Mouse (Mus musculus): ENCODE measurements around the gene Slc18a3. TPM values are rescaled to one million over a fixed set of nuclear protein-coding genes. Genes with fewer than 3 reads are reported as not detected.

The Slc18a3 gene
- polyA plus RNA-seq, 1 experiment: not detected

GRCm38 (mm10) chr14:32465506-32465870 lies 838 bp upstream of the Slc18a3 start:
- no peaks in the 10 kb centered on the region for H3K4me1 ChIP-seq (ENCODE audit: control insufficient read depth, insufficient read depth, low read length)
- no peak for TF ChIP-seq CTCF (IDR thresholded peaks at IDR 0.05; ENCODE audit: low read depth, low read length)
- TF ChIP-seq POLR2A (IDR thresholded peaks at IDR 0.05; ENCODE audit: borderline replicate concordance, low read depth, low read length): no peak
- H3K27ac ChIP-seq (ENCODE audit: insufficient read depth, low read depth, low read length): no peak overlapping the region
- H3K4me3 ChIP-seq (ENCODE audit: insufficient read depth, low read length): no peak overlapping the region

GRCm38 (mm10) chr14:32463211-32464040 lies 1.2 kb downstream of the Slc18a3 start:
- TF ChIP-seq POLR2A (IDR thresholded peaks at IDR 0.05; ENCODE audit: borderline replicate concordance, low read depth, low read length): no peak
- TF ChIP-seq CTCF (IDR thresholded peaks at IDR 0.05; ENCODE audit: low read depth, low read length): no peak
- Histone ChIP-seq H3K27ac (ENCODE audit: insufficient read depth, low read depth, low read length) (no peak overlapping the region), H3K4me3 (ENCODE audit: insufficient read depth, low read length) (no peak overlapping the region), H3K4me1 (ENCODE audit: control insufficient read depth, insufficient read depth, low read length) (no peaks in the 10 kb centered on the region)

GRCm38 (mm10) chr14:32452552-32452951 lies 12.1 kb downstream of the Slc18a3 start:
- Histone ChIP-seq H3K4me3 (ENCODE audit: insufficient read depth, low read length) (no peak overlapping the region), H3K27ac (ENCODE audit: insufficient read depth, low read depth, low read length) (no peak overlapping the region), H3K4me1 (ENCODE audit: control insufficient read depth, insufficient read depth, low read length) (no peaks in the 10 kb centered on the region)
- TF ChIP-seq CTCF (IDR thresholded peaks at IDR 0.05; ENCODE audit: low read depth, low read length): no peak
- TF ChIP-seq POLR2A (IDR thresholded peaks at IDR 0.05; ENCODE audit: borderline replicate concordance, low read depth, low read length): no peak

GRCm38 (mm10) chr14:32446989-32447388 lies 17.7 kb downstream of the Slc18a3 start:
- Histone ChIP-seq H3K27ac (ENCODE audit: insufficient read depth, low read depth, low read length) (no peak overlapping the region), H3K4me1 (ENCODE audit: control insufficient read depth, insufficient read depth, low read length) (0 out of 2 replicates have a peak, but pooled peaks cover 2% of the 10 kb centered on the region), H3K4me3 (ENCODE audit: insufficient read depth, low read length) (no peak overlapping the region)
- no peak for TF ChIP-seq POLR2A (IDR thresholded peaks at IDR 0.05; ENCODE audit: borderline replicate concordance, low read depth, low read length)

- 0 out of 2 replicates have a peak, but pooled peaks cover 2% of the 10 kb centered on the region for H3K4me1 ChIP-seq (ENCODE audit: control insufficient read depth, insufficient read depth, low read length)
- no peak for TF ChIP-seq CTCF (IDR thresholded peaks at IDR 0.05; ENCODE audit: low read depth, low read length)
- no peak for TF ChIP-seq POLR2A (IDR thresholded peaks at IDR 0.05; ENCODE audit: borderline replicate concordance, low read depth, low read length)
- H3K4me3 ChIP-seq (ENCODE audit: insufficient read depth, low read length): no peak overlapping the region
These were observed 21.2 kb downstream of the Slc18a3 start for GRCm38 (mm10) chr14:32443446-32443845.

GRCm38 (mm10) chr14:32439744-32440143 lies 24.9 kb downstream of the Slc18a3 start:
- Histone ChIP-seq H3K27ac (ENCODE audit: insufficient read depth, low read depth, low read length) (no peak overlapping the region), H3K4me1 (ENCODE audit: control insufficient read depth, insufficient read depth, low read length) (no peaks in the 10 kb centered on the region), H3K4me3 (ENCODE audit: insufficient read depth, low read length) (no peak overlapping the region)
- TF ChIP-seq POLR2A (IDR thresholded peaks at IDR 0.05; ENCODE audit: borderline replicate concordance, low read depth, low read length) (no peak), CTCF (IDR thresholded peaks at IDR 0.05; ENCODE audit: low read depth, low read length) (no peak)

More at GRCm38 (mm10) chr14:32443446-32443845, 21.2 kb downstream of the Slc18a3 start:
- H3K27ac ChIP-seq (ENCODE audit: insufficient read depth, low read depth, low read length): no peak overlapping the region

- no peak overlapping the region for H3K27ac ChIP-seq (ENCODE audit: insufficient read depth, low read depth, low read length)
- H3K4me1 ChIP-seq (ENCODE audit: control insufficient read depth, insufficient read depth, low read length): no peaks in the 10 kb centered on the region
- TF ChIP-seq POLR2A (IDR thresholded peaks at IDR 0.05; ENCODE audit: borderline replicate concordance, low read depth, low read length) (no peak), CTCF (IDR thresholded peaks at IDR 0.05; ENCODE audit: low read depth, low read length) (no peak)
- no peak overlapping the region for H3K4me3 ChIP-seq (ENCODE audit: insufficient read depth, low read length)
These were observed 25.3 kb downstream of the Slc18a3 start for GRCm38 (mm10) chr14:32439316-32439715.

GRCm38 (mm10) chr14:32437352-32437793 lies 27.3 kb downstream of the Slc18a3 start:
- H3K27ac ChIP-seq (ENCODE audit: insufficient read depth, low read depth, low read length): no peak overlapping the region
- H3K4me3 ChIP-seq (ENCODE audit: insufficient read depth, low read length): no peak overlapping the region
- TF ChIP-seq CTCF (IDR thresholded peaks at IDR 0.05; ENCODE audit: low read depth, low read length) (no peak), POLR2A (IDR thresholded peaks at IDR 0.05; ENCODE audit: borderline replicate concordance, low read depth, low read length) (no peak)
- no peaks in the 10 kb centered on the region for H3K4me1 ChIP-seq (ENCODE audit: control insufficient read depth, insufficient read depth, low read length)

GRCm38 (mm10) chr14:32429030-32429602 lies 35.5 kb downstream of the Slc18a3 start:
- Histone ChIP-seq H3K27ac (ENCODE audit: insufficient read depth, low read depth, low read length) (no peak overlapping the region), H3K4me1 (ENCODE audit: control insufficient read depth, insufficient read depth, low read length) (no peaks in the 10 kb centered on the region), H3K4me3 (ENCODE audit: insufficient read depth, low read length) (no peak overlapping the region)
- no peak for TF ChIP-seq CTCF (IDR thresholded peaks at IDR 0.05; ENCODE audit: low read depth, low read length)
- no peak for TF ChIP-seq POLR2A (IDR thresholded peaks at IDR 0.05; ENCODE audit: borderline replicate concordance, low read depth, low read length)

- Histone ChIP-seq H3K4me1 (ENCODE audit: control insufficient read depth, insufficient read depth, low read length) (no peaks in the 10 kb centered on the region), H3K4me3 (ENCODE audit: insufficient read depth, low read length) (no peak overlapping the region), H3K27ac (ENCODE audit: insufficient read depth, low read depth, low read length) (no peak overlapping the region)
- TF ChIP-seq POLR2A (IDR thresholded peaks at IDR 0.05; ENCODE audit: borderline replicate concordance, low read depth, low read length) (no peak), CTCF (IDR thresholded peaks at IDR 0.05; ENCODE audit: low read depth, low read length) (no peak)
These were observed 40.7 kb downstream of the Slc18a3 start for GRCm38 (mm10) chr14:32423946-32424345.

Data from bone marrow macrophage, adult 2 months (primary cell).